Mouse (Mus musculus) liver, embryonic 14.5 days (tissue): ENCODE data around the gene Bicdl2.

Experiments used
- CTCF ChIP-seq: IDR thresholded peaks from 2 replicates; pipeline ENCODE4 v1.5.1; 2016; ENCODE audit warnings: antibody characterized with exemption, low read depth, control low read depth
- EP300 ChIP-seq: IDR thresholded peaks from 2 replicates; pipeline ENCODE4 v1.6.1; 2016; ENCODE audit warnings: antibody characterized with exemption, low read depth

GRCm38 (mm10) chr17:23661526-23661925 is 1.2 kb downstream of the Bicdl2 start:
- peak; percentile 80 for TF ChIP-seq CTCF
- no peak for TF ChIP-seq EP300
